23 mouse cellular contexts compared by ENCODE assay signal in genomic region chr16:60152439-60152838, GRCm38 (mm10).
DNase-seq lines count a peak whose midpoint lies in the region; ATAC-seq and TF ChIP-seq lines count a peak whose summit lies in the region.
"Had no signal": no experiment of that assay in that cellular context is flagged by ENCODE, and none has a peak within 500 bp of the region (broad histone marks: within the 10 kb centered on the region; RNA-seq: fewer than 3 reads in every experiment).

No protein-coding gene starts in this region.

- no peaks in the 10 kb centered on the region for H3K27me3 ChIP-seq in forebrain, postnatal 0 days (ENCODE audit: insufficient read depth, low read length)
- H3K27me3 ChIP-seq in forebrain, embryonic 15.5 days, result no peaks in the 10 kb centered on the region
- H3K27me3 ChIP-seq: CH12.LX; embryonic facial prominence, embryonic 12.5 days; forebrain, embryonic 13.5 days; Patski had no signal

- TF ChIP-seq CTCF in forebrain, postnatal 0 days (IDR thresholded peaks at IDR 0.05; ENCODE audit: low read depth), result no peak

- no peaks in the 10 kb centered on the region for H3K9me3 ChIP-seq in forebrain, postnatal 0 days (ENCODE audit: low read length)
- no peaks in the 10 kb centered on the region for H3K9me3 ChIP-seq in forebrain, embryonic 15.5 days
- H3K9me3 ChIP-seq: embryonic facial prominence, embryonic 10.5 days; embryonic facial prominence, embryonic 12.5 days; forebrain, embryonic 13.5 days; G1E had no signal

- H3K4me3 ChIP-seq in forebrain, postnatal 0 days (ENCODE audit: low read depth, low read length), result no peak overlapping the region
- H3K4me3 ChIP-seq in forebrain, embryonic 15.5 days, result no peak overlapping the region
- H3K4me3 ChIP-seq: embryonic facial prominence, embryonic 10.5 days; embryonic facial prominence, embryonic 12.5 days; forebrain, embryonic 13.5 days had no signal

- no peaks in the 10 kb centered on the region for H3K36me3 ChIP-seq in forebrain, postnatal 0 days (ENCODE audit: insufficient read depth)
- H3K36me3 ChIP-seq in forebrain, embryonic 15.5 days, result no peaks in the 10 kb centered on the region
- H3K36me3 ChIP-seq: embryonic facial prominence, embryonic 10.5 days; embryonic facial prominence, embryonic 12.5 days; G1E had no signal

- no peaks in the 10 kb centered on the region for H3K4me1 ChIP-seq in forebrain, postnatal 0 days (ENCODE audit: insufficient read depth)
- no peaks in the 10 kb centered on the region for H3K4me1 ChIP-seq in forebrain, embryonic 15.5 days
- H3K4me1 ChIP-seq: embryonic facial prominence, embryonic 10.5 days; embryonic facial prominence, embryonic 12.5 days; forebrain, embryonic 13.5 days had no signal

- peak; percentile 19 for DNase-seq in forebrain, postnatal 0 days
- peak; percentile 56 for DNase-seq in brain, adult 2 months (ENCODE audit: low read depth, low spot score)
- DNase-seq in telencephalon, adult 2 months (ENCODE audit: low read depth, low spot score), result peak; percentile 22
- no peak for DNase-seq in thymus, postnatal 10 days (ENCODE audit: low spot score in 2 of 2)
- DNase-seq: adrenal gland, adult 8-10 months; adrenal gland, postnatal 14 days; adrenal gland, postnatal 36 days; B cell, adult 2 months; cerebellum, adult 11-12 months; cerebellum, adult 2 months; cerebellum, adult 9-10 months; cerebellum, postnatal 10 days; cerebellum, postnatal 25 days had no signal

- H3K27ac ChIP-seq in forebrain, postnatal 0 days (ENCODE audit: low read depth, low read length), result no peak overlapping the region
- no peak overlapping the region for H3K27ac ChIP-seq in forebrain, embryonic 15.5 days (replicated peaks)
- H3K27ac ChIP-seq: embryonic facial prominence, embryonic 10.5 days; embryonic facial prominence, embryonic 12.5 days; forebrain, embryonic 13.5 days had no signal

- H3K4me2 ChIP-seq in forebrain, postnatal 0 days (ENCODE audit: low read depth), result no peak overlapping the region
- no peak overlapping the region for H3K4me2 ChIP-seq in forebrain, embryonic 15.5 days (replicated peaks)
- H3K4me2 ChIP-seq: embryonic facial prominence, embryonic 12.5 days; forebrain, embryonic 13.5 days had no signal

- peak; percentile 66 for ATAC-seq in forebrain, postnatal 0 days
- no peak for ATAC-seq in forebrain, embryonic 15.5 days (replicated peaks)
- ATAC-seq: activated CD4-positive, CD25-positive, alpha-beta regulatory T cell, adult 4 months; CD4-positive, CD25-positive, alpha-beta regulatory T cell, adult 4 months; forebrain, embryonic 13.5 days; forebrain, embryonic 16.5 days; Patski had no signal

- H3K9ac ChIP-seq in forebrain, postnatal 0 days, result no peak overlapping the region
- no peak overlapping the region for H3K9ac ChIP-seq in forebrain, embryonic 15.5 days (replicated peaks)
- H3K9ac ChIP-seq: embryonic facial prominence, embryonic 12.5 days; forebrain, embryonic 13.5 days had no signal

- WGBS in forebrain, postnatal 0 days, result 40% methylated on average over 2 of the region's 2 CpGs
- WGBS in forebrain, embryonic 15.5 days, result 47% methylated on average over 2 of the region's 2 CpGs

Comparison
In these comparisons a context has a peak if more than half of its experiments do, and no peak if none do; other contexts are left out.
1. DNase-seq: peak in forebrain, postnatal 0 days (single experiment), brain, adult 2 months (single experiment) and telencephalon, adult 2 months (single experiment); none in thymus, postnatal 10 days (0 of 2).